Mouse (Mus musculus) urinary bladder, postnatal 14 days (tissue): Measurements from ENCODE around the gene 2210407C18Rik.
A peak's percentile ranks its signal among the peaks of the same experiment; 100 is the strongest.

Experiments
- DNase-seq: peaks from one replicate; pipeline ENCODE4 v3.0.0; 2021; ENCODE audit warnings: low spot score

2210407C18Rik gene

DNA sequence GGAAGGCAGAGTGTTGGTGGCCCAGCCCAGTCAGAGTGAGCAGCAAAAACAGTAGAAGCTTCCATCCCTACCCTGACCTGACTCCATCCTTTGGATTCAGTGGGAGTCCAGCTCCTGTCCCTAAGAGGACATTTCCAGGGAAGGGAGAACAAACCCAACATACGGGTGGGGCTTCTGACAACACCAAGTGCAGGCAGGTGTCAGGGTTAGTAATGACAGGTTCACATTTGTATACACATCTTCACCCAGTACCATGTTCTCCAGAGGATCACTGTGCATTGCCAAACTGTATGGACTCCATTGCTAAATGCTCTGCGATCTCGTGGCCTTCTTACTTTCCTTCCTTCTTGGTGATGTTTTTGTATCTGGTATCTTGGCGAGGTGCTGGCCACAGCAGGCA is at the start of gene 2210407C18Rik:
Gene 2210407C18Rik, minus strand, starts transcription at position 101 of the 400 bp plus-strand sequence.
- no peak for DNase-seq

DNA sequence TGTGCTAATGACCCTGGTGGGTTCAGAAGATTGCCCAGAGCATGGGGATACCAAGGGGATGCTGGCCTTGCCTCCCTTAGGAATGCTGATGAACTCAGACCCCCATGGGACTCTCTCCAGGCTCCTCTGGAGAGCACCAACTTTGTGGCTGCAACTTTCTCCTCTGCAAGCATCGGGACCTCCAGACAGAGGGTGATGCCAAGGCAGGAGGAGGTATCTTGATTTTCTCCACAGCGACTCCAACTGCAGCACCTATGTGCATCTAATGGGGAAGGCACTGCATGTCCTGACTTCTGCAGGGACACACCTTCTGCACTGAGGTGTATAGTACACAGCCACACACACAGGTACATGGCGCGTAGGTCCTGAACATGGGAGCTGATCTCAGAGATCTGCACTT is 42.7 kb upstream of the 2210407C18Rik start, which contains the start of gene Olfr322:
Gene Olfr322, plus strand, starts transcription at position 187 of the 400 bp plus-strand sequence.
- DNase-seq: no peak

DNA sequence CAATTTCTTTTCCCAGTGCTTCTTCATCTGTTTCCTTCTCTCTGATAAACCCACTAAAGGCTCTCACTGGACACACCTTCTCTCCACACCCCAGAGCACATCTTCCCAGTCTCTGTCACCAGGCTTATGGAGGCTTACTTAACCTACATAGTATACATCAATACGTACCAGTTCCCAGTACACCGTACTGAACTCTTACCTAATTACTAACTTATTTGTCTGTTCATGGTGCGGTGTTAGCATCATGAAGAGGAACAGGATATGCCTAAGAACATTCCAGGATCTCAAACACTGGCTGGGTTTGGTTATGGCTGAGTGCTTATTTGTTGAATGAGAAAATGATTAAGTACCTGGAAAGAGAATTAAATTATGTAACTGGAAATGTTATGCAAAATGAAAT is 39.3 kb upstream of the 2210407C18Rik start:
- DNase-seq: no peak

DNA sequence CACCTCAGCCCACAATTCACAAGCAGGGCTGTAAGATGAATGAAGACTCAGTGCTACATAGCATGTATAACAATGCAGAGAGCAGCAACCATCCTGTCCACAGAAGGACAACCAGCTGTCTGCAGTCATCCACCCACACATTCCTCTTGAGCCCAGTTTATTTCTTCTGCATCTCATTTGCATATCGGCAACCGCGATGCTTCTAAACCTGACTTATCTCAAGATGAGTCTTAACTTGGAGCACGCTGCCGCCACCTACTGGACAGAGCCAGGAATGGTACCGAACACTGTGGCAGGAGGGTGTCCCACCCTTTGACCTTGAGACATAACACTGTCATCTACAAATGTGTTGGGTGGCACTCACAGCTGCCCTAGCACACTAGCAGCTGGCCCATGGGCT is 27.5 kb upstream of the 2210407C18Rik start:
- DNase-seq: no peak

DNA sequence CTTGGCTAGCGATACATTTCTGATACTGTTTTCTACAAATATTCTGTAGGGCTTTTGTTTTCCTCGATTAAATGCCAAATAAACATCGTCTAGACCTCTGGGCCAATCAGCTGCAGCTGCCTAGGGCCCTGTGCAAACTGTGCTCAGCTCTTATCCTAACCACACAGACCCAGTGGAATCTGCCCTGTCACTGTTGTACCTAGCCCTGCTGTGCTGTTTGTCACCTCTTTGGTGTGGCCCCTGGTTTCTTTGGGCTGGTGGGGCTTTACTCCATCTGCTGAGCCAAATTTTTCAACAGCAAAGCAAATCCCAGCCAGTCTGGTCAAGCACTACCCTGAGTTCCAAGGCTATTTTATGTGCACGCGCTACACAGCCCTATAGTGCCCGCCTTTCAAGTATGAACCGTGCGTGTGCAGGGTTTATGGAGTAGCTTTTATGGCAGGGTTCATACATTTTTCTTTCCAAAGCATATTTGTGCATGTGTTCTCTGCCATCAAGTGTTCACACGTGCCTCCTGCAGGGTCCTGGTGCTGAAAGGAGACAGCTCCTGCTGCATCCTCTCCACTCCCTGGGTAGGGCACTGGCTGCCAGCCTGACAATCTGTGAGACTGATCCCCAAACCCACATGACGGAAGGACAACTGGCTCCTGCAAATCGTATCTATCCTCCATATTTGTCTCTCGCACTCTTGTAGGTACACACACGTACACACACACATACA is 25.9 kb upstream of the 2210407C18Rik start:
- DNase-seq: no peak

DNA sequence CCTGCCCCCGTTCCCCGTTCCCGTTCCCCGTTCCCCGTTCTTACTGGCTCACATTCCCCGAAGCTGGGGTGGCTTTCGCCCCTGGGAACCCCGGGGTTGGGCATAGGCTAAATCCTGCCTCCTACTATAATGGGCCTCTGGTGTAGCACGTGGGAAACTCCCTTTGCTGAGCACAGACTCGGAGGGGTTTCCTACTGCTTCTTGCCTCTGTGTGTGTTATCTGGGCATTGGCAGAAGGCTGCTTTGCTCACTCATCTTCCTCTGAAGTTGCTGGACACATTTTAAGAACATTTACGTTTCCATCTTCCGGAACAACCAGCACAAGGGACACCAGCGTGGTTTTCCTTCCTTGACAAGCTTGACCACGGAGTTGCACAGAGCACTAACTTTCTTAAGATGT is 25.2 kb upstream of the 2210407C18Rik start:
- DNase-seq: no peak

DNA sequence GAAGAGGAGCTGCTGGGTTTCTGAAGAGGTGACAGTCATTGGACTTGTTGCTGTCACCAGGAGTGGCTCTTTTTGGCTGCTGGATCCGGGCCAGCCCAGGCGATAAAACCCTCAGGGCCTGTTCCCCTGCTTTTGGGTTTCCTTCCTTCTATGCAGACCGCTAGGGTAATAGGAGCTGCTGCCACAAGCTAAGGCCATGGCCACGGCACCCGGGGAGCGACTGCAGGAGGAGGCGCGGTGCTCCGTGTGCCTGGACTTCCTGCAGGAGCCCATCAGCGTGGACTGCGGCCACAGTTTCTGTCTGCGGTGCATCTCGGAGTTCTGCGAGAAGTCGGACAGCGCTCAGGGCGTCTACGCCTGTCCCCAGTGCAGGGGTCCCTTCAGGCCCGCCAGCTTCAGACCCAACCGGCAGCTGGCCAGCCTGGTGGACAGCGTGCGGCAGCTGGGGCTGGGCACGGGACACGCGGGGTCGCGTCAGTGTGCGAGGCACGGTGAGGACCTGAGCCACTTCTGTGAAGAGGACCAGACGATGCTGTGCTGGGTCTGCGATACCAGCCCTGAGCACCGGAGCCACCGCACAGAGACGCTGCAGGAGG is 24.5 kb upstream of the 2210407C18Rik start, which contains the start of gene Trim58:
Gene Trim58, plus strand, starts transcription at position 194 of the 596 bp plus-strand sequence.
- DNase-seq: peak; percentile 15

DNA sequence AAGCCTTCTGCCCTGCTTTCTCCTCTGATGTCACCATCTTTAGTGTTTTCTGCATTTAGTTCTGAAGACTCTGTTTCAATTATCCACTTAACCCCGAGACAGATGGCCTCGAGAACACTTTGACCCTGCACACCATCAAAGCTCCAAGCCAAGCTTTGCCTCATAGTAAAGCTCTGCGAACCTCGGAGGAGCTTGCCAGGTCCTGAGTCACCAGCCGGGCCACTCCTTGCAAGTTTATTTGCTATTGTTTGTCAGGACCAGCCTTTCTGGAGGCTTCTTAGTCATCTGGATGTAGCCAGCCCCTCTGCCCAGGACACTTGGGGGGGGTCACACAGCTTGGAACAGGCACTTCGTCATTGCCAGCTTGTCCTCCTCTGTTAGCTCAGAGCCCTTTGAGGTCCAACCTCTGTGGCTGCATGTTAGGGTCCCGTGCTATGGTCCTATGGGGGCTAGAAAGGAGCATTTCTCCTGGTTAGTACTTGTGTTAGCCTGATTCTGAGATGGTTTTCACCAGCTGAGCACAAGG is 22.4 kb upstream of the 2210407C18Rik start:
- DNase-seq: peak; percentile 73

DNA sequence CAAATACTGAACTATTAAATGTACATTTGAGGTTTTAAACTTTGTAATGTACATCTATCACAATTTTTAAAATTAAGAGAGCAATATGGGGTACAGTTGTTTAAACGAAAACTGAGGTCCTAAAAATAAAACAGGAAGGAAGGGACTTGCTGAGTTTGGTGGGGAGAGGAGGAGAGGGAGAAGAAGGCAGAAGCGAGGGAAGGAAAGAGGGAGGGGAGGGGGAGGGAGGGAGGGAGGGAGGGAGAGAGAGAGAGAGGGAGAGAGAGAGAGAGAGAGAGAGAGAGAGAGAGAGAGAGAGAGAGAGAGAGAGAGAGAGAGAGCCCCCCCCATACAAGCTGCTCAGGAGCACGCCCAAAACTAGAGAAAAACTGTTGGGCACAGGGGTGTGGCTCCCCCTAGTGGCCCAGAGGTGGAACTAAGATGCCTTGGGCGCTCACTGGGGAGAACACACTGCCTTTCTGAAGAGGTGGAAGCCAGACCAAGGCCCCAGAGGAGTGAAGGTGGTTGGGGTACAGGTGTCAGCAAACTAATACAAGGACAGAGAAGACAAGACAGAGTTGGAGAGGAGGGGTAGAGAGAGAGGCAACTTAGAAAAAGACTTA is 20.6 kb upstream of the 2210407C18Rik start:
- DNase-seq: peak; percentile 28

DNA sequence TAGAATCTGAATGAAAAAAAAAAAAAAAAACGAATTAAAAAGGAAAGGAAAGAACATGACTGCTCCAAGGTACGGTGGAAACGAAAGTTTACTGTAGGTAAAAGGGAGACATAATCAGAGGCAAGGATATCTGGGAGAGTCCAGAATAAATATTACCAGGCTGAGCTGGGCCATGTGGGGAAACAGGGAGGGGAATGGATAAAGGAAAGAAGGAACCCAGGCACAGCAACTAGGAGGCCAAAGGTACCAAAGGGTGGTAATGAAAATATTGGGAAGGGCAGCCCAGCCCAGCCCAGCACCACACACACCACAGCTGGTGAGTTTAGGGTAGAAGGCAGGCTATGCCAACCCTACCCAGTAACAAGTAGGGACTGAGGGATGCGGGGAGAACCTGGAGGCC is 19.0 kb upstream of the 2210407C18Rik start:
- DNase-seq: no peak

DNA sequence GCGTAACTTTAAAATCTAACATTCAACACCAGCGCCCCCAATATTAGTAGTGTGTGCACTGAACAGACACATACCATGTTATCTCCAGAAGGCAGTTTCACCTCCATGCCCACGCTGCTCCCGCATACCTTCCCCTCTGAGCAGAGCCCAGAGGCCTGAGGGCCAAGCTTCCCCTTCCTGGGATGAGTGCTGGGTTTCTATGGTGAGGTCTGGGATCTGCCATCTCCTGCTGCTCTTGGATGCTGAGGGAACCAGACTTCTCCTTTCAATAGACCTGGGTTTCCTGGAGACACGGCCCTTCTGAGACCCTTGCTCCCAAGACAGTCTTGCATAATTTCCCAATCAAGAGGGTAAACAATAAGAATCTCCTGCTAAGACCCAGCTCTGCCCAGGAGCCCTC is 14.5 kb upstream of the 2210407C18Rik start, which contains the start of gene Olfr323:
Gene Olfr323, minus strand, starts transcription at position 101 of the 400 bp plus-strand sequence.
- no peak for DNase-seq

DNA sequence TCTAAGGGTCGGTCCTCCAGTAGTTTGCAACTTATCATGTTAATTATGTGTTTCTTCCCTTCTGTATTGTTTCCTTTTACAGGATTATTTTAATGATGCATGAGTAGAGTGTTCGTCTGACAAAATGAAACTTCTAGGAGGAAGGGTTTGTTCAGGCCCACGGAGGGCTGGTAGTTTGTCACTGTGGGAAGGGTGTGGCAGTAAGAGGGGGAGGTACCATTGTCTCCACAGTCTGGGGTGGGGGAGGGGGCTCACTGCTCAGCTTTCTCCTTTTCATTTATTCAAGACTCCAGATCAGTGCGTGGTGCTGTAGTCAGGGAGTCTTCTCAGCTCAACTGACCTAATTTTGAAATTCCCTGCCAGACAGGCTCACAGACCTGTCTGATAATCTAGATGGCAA is 10.3 kb upstream of the 2210407C18Rik start:
- DNase-seq: no peak

DNA sequence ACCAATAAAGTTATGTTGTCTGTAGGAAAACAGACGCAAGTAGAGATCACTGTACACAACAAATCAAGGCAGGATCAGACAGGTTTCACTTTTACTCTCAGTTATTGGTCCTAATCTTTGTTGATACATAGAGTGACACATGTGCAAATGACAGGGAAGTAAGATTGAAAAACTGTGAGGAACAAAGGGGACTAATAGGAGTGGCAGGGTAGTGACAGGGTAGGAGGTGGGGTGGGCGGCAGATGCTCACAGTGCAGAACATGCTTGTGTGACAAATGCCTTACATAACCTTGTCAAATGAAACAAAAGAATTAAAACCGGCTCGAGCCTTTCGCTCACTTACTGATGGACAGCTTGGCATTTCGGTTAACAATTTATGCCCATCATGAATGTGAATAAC is 2.9 kb upstream of the 2210407C18Rik start:
- DNase-seq: no peak

DNA sequence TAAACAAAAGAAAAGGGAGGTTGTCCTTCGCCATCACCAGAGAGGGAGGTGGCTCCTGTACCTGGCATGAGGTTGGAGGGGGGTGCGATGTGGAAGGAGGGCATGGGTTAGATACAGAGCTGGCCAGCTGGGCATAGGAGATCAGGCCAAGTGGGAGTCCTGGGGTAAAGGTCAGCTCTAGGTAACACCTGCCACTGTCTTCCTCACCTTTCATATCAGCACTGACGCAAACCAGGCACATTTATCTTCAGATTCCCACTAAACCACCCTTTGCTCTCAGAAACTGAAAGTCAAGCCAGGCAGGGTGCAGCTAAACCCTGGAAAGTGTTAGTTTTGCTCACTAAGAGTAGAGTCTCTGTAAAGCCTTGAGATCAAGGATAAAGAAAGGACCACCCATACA is 2.5 kb upstream of the 2210407C18Rik start:
- no peak for DNase-seq

DNA sequence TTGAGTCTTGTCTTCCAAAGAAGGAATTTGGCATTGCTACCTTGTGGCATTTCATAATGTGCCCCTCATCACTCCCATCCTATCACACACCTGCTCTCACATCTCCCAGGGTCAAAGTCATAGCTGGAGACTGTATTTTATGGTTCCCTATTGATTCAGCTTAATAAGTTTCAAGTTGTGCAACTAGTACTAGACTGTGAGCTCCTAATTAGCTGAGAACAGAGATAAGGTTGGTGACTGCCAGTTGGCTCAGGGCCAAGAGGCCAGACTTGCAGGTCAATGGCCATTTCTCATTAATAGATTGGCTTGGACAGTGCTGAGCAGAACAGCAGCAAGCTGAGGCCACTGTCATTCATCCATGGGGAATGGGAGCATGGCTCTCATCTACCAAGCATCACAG is 1.3 kb downstream of the 2210407C18Rik start:
- DNase-seq: no peak

DNA sequence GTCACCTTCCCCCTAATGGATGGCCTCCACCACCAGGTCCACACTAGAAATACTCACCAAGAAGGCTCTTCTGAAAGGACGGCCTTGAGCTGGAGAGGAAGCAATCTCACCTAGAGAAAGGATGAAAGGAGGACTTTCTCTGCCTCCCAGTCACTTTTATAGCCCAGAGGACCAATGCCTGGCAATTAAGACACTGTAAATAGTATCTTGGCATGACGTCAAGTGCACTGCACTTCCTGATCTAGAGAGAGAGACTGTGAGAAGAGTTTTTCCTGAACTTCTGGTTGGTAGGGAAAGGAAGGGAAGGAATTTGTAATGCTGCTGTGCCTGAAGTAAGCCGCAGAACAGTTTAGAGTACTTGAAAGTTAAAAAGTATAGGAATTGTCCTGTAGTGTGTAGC is 2.5 kb downstream of the 2210407C18Rik start:
- DNase-seq: no peak

DNA sequence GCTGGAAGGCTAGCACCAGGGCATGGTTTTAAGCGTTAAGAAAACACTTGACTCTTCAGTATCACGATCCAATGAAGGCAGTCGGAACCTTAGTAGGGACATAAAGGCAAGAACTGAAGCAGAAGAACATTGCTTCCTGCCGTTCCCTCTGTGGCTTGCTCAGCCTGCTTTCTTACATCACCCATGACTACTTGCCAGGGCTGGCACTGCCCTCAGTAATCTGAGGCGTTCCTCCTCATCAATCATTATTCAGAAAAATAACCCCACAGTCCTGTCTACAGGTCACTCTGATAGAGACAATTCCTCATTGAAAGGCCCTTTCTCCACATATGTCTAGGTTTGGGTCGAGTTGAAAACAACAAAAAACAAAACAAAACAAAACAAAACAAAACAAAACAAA is 8.8 kb downstream of the 2210407C18Rik start:
- DNase-seq: no peak

DNA sequence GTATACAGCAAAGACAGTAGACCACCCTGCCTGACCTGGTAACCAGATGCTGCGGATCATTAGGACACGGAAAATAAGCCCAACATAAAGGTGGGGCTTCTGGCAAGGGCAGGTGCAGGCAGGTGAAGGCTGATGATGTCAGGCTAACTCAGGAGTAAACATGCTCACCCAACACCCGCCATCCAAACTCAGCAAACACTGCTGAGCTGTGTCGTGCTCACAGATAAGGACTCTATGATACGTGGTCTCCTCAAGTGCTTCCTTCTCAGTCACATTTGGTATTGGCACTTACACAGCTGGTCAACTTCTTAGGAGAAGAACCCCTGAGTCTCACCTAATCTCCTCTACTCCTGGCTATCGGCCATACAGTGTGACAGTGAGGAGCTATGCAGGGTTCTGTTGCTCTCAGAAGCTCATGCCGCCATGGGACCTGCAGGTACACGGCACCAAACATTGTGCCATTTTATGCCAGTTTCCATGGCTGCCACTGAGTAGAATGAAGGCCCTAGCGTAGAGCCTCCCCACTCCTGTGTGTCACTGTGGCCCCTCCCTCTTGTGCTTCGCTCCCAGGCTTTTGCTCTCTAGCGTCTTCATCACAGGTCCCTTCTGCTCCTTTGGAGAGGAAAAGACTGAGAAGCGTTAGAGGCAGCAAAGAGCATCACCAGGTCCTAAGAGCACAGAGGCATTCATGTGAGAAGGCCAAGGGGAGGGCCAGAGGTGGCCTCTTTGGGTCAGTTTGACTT is 9.5 kb downstream of the 2210407C18Rik start:
- DNase-seq: no peak

DNA sequence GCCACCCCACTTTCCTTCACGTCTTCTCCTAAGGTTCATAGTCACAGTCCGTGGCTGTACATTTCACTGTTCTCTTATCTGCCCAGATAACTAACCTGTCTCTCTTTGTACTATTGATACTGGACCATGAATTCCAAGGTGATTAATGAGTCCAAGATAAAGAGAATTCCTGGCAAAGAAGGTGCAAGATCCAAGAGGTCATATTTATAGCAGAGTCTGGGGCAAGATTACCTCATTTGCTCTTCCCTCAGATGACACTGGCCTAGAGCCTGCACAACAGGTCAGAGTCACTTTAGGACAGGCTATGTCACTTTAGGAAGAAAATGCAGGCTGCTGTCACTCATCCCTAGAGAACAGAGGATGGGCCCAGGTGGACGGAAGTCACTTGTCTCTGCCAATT is 10.6 kb downstream of the 2210407C18Rik start:
- no peak for DNase-seq

DNA sequence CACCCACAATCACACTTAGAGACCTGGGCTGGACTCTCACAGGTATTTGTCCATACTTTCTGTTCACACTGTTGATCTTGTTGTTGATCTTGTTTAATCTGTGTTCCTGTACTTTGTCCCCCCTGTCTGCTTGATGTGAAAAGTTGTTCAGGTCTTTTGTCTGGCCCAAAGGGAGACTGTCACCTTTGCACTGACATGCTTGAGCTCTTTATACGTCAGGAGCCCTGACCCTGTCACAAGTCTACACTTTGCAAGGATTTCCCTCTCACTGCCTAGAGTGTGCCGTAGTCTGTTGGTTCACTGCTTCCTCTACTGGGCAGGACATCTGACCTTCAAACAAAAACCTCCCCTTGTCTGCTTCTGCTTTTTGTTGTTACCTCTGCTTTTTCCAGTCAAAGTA is 11.2 kb downstream of the 2210407C18Rik start:
- no peak for DNase-seq

DNA sequence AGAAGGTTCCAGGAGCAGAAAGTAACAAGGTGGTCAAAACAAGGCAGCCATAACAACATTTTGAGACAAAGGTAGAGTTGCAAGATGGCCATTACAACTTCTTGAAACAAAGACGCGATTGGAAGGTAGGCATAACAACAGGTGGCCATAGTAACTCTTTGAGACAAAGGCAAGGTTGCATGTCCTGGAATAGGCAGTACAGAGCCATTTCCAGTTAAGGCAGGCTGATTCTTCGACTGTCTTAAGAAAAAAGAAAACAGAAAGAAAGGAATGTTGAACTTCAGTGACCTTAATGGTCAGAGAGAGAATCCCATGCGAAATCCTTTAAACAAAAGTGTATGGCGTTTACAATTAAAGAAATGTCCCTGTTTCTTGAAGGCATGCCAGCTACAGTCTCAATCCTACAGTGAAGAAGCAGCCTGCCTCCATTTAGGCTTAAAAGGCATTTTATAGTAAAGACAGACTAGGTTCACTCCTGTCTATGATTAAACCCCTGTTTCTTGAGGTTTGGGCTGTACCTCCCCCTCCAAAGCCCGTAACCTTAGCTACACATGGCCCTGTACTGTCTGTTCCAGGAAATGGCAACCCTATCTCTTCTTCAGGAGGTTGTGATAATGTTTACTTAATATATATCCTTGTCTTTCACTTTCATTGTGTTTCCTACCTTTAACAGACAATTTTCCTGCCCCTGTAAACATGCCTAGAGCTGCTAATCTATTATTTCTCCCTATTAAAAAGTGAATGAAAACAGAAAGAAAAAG is 12.9 kb downstream of the 2210407C18Rik start:
- no peak for DNase-seq
